Mouse (Mus musculus) neural tube, embryonic 11.5 days (tissue): ENCODE measurements around the gene Krt35. TPM values are rescaled to one million over a fixed set of nuclear protein-coding genes. Genes with fewer than 3 reads are reported as not detected.

ENCODE experiments used
- ATAC-seq: fragments of 200-750 bp; cut with Nextera tagmentation; 2 replicates; pipeline ENCODE4 v1.8.0; 2017; ENCODE audit warnings: moderate number of reproducible peaks, mild to moderate bottlenecking, moderate TSS enrichment, moderate library complexity; ENCODE audit not compliant: insufficient read depth, low FRiP score, low TSS enrichment
- DNase-seq: peaks from one replicate; pipeline ENCODE4 v3.0.0-alpha.2; 2015; ENCODE audit warnings: low spot score
- H3K27ac ChIP-seq: fragments of 300-500 bp; sonication (generic); 2 replicates; pipeline ENCODE4 v1.5.1; 2014; ENCODE audit warnings: low read depth, mild to moderate bottlenecking, low read length
- H3K27me3 ChIP-seq: fragments of 300-500 bp; sonication (generic); 2 replicates; pipeline ENCODE4 v1.6.1; 2014; ENCODE audit warnings: mild to moderate bottlenecking, low read length, mixed read lengths; ENCODE audit not compliant: control insufficient read depth, insufficient read depth
- H3K36me3 ChIP-seq: fragments of 300-500 bp; sonication (generic); 2 replicates; pipeline ENCODE4 v1.6.1; 2014; ENCODE audit warnings: mild to moderate bottlenecking, low read length, moderate library complexity, mixed read lengths; ENCODE audit not compliant: control insufficient read depth, insufficient read depth
- H3K4me1 ChIP-seq: fragments of 300-500 bp; sonication (generic); 2 replicates; pipeline ENCODE4 v1.6.1; 2014; ENCODE audit warnings: low read length, mixed read lengths; ENCODE audit not compliant: control insufficient read depth, insufficient read depth
- H3K4me2 ChIP-seq: fragments of 300-500 bp; sonication (generic); 2 replicates; pipeline ENCODE4 v1.6.1; 2014; ENCODE audit warnings: low read depth, mild to moderate bottlenecking, moderate library complexity
- H3K4me3 ChIP-seq: fragments of 300-500 bp; sonication (generic); 2 replicates; pipeline ENCODE4 v1.5.1; 2014; ENCODE audit warnings: low read depth, low read length
- H3K9ac ChIP-seq: fragments of 300-500 bp; sonication (generic); 2 replicates; pipeline ENCODE4 v1.6.1; 2014; ENCODE audit warnings: mild to moderate bottlenecking, low read length
- H3K9me3 ChIP-seq: fragments of 300-500 bp; sonication (generic); 2 replicates; pipeline ENCODE4 v1.6.1; 2016; ENCODE audit warnings: low read length; ENCODE audit not compliant: control insufficient read depth
- WGBS: fragments of 180-500 bp; shearing (Covaris S2); extraction: QIAGEN DNeasy Blood & Tissue Kit; methylation state at CpG from one replicate; pipeline ENCODE4 v1.1.7; 2014; 5-methylcytosine and 5-hydroxymethylcytosine counted together
- polyA plus RNA-seq: library from polyadenylated mRNA; unstranded; fragments of >200 nt; fragmentation: Nextera tagmentation; extraction: Ambion mirVana; gene quantifications from 2 replicates; pipeline ENCODE4 v1.2.1, GENCODE M21; 2014

Krt35 gene
- polyA plus RNA-seq, 1 experiment from 2014 or later = not detected

DNA sequence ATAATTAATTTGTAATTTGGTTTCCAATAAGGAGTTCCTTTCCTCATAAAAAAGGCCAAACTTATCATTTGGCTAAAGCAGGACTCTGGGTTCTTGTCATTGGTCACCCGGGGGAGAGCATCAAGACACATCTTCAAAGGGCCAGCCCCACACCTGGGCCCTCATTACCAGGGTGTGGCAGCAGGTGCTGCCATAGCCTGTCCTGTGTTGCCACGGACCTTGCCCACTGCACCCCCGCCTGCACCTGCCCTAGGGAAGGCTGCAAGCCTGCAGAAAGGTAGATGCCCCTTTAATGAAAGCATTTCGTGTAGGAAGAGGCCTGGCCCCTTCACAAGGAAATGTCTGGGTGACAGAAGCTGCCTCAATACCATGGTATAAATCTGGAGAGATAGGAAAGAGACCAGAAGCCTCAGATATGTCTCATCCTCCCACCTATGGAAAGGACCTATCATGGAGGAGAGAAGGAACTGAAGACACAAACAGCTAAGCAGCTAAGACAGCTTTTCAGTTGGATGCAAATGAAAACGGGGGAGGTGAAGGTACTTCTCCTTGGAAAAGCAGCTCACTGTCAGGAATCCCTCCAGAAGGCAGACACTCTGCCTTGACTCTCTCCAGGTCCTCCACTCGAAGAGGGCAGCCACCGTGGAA lies 7.5 kb downstream of the Krt35 start:
- H3K9me3 ChIP-seq = no peaks in the 10 kb centered on the region
- H3K27me3 ChIP-seq = no peaks in the 10 kb centered on the region
- no peak overlapping the region for H3K27ac ChIP-seq
- H3K4me1 ChIP-seq = no peaks in the 10 kb centered on the region
- no peak overlapping the region for H3K4me2 ChIP-seq
- ATAC-seq = no peak
- no peak overlapping the region for H3K4me3 ChIP-seq
- no peak for DNase-seq
- no peaks in the 10 kb centered on the region for H3K36me3 ChIP-seq
- 71% methylated on average over 7 of the region's 7 CpGs for WGBS
- H3K9ac ChIP-seq = no peak overlapping the region

DNA sequence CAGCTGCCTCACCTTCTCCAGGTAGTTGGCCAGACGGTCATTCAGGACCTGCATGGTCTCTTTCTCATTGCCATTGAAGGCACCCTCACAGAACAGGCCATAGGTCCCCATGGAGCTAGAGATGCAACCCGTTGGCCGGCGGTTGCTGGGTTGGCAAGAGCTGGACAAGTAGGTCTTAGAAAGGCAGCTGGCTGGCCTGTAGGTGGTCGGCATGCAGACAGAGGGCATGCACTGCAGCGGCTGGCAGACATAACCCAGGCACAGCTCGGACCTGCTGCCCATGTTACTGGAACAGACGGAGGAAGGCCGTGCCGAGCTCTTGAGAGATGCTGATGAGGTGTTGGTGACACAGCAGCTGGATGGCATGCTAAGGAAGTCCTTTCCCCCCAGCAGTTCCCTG lies 8.2 kb downstream of the Krt35 start, which contains the start of gene Krt32:
TSS of gene Krt32 (minus strand) at position 366 of the 400 bp plus-strand sequence.
- Histone ChIP-seq H3K9ac (no peak within 1 kb of the TSS), H3K27ac (no peak within 1 kb of the TSS), H3K4me3 (no peak within 1 kb of the TSS), H3K4me1 (no peaks in the 10 kb centered on the region), H3K4me2 (no peak within 1 kb of the TSS), H3K36me3 (no peaks in the 10 kb centered on the region), H3K27me3 (no peaks in the 10 kb centered on the region), H3K9me3 (no peaks in the 10 kb centered on the region)
- DNase-seq = no peak
- 91% methylated on average over 10 of the region's 10 CpGs for WGBS
- no peak for ATAC-seq

DNA sequence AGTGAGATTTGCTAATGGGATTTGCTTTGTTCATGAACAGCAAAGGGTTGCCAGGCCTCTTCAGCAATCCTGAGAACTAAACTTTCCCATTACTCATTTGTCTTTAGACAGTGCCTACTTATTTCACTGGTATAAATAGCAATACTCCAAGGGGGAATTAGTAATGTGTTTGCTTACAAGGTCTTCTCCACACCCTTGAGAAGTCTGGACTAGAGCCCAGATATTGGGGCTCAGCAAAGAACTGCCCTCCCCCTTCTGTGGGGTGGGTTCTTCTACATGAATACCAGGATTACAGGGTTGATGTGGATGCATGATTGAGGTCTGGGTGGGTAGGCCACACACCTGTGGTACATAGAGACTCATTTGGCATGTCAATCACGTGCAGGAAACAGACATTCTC lies 22.2 kb downstream of the Krt35 start:
- H3K36me3 ChIP-seq = no peaks in the 10 kb centered on the region
- H3K27ac ChIP-seq = no peak overlapping the region
- no peaks in the 10 kb centered on the region for H3K4me1 ChIP-seq
- 57% methylated on average over 1 of the region's 1 CpGs for WGBS
- no peak overlapping the region for H3K4me3 ChIP-seq
- no peaks in the 10 kb centered on the region for H3K9me3 ChIP-seq
- no peaks in the 10 kb centered on the region for H3K27me3 ChIP-seq
- DNase-seq = no peak
- no peak for ATAC-seq
- no peak overlapping the region for H3K9ac ChIP-seq
- no peak overlapping the region for H3K4me2 ChIP-seq

DNA sequence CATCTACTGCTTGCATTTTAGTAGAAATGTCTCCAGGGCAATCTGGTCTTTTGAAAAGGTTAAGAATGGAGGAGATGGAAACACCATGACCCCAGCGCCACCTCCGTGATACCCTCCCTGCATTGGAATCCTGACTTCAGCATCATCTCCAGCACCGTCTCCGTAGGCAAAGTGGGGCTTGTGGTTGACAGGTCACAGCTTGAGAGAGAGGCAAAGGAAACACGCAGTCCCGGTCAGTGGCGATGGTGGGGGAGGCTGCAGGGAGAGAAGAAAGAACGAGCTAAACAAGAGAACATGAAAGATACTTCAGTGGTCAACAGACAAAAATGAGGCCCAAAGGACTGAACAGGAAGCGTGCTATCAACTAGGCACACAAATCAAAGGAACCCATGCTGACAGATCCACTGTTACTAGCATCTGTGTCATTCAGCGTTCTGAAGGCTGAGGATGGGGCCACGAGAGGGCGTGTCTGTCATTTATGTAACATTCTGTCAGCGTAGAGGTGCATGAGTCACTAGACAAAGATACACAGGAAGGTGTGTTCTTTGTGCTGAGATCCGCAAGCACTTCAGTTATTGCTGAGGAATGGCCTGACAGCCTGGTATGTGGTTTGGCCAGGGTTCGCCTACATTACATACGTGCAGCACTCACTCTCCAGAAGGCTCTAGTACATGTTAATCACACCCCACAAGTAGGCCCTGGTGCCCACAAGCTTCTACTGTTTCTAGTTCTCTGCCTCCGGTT lies 28.6 kb downstream of the Krt35 start:
- no peak for ATAC-seq

DNA sequence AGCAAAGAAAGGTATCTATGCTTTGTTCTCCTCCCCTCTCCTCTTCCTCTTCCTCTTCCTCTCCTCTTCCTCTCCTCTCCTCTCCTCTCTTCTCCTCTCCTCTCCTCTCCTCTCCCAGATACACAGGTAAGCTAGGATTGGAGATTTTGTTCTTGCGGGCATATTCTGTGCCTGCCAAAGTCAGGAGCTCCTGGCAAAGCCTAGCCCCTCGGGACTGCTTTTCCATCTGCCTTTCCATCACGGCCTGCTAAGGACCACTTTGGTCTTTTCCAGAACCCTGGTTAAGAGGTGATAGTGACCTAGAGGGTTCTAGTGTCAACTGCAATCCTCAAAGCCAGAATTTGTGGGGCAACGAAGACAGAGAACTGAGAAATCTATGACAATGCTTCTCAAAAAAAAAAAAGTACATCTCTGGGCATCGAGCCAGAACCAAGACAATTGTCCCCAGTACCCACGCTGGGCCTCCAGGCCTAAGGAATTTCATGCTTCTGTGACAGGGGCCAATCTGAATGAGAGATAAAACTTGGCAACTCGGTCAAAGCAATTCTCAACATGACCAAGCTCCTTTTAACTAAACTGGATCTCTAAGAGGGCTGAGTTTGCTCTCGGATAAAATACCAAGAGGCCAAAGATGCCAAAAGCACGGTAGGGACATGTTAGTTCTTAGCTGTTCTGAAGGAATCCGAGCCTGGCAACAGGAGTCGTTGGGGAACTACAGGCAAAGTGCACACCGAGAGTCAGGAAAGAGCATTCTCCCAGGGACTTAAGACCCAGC lies 29.6 kb downstream of the Krt35 start:
- Histone ChIP-seq H3K4me2 (no peak overlapping the region), H3K9me3 (no peaks in the 10 kb centered on the region), H3K27me3 (no peaks in the 10 kb centered on the region), H3K36me3 (no peaks in the 10 kb centered on the region), H3K27ac (no peak overlapping the region), H3K9ac (no peak overlapping the region), H3K4me3 (no peak overlapping the region), H3K4me1 (no peaks in the 10 kb centered on the region)
- ATAC-seq = no peak
- no peak for DNase-seq
- 85% methylated on average over 12 of the region's 12 CpGs for WGBS

More for the DNA sequence above, 28.6 kb downstream of the Krt35 start:
- no peaks in the 10 kb centered on the region for H3K27me3 ChIP-seq
- H3K4me1 ChIP-seq = no peaks in the 10 kb centered on the region
- H3K9me3 ChIP-seq = no peaks in the 10 kb centered on the region
- no peak overlapping the region for H3K4me3 ChIP-seq
- 79% methylated on average over 17 of the region's 17 CpGs for WGBS
- no peak overlapping the region for H3K4me2 ChIP-seq
- DNase-seq = no peak
- no peaks in the 10 kb centered on the region for H3K36me3 ChIP-seq
- no peak overlapping the region for H3K9ac ChIP-seq
- no peak overlapping the region for H3K27ac ChIP-seq

DNA sequence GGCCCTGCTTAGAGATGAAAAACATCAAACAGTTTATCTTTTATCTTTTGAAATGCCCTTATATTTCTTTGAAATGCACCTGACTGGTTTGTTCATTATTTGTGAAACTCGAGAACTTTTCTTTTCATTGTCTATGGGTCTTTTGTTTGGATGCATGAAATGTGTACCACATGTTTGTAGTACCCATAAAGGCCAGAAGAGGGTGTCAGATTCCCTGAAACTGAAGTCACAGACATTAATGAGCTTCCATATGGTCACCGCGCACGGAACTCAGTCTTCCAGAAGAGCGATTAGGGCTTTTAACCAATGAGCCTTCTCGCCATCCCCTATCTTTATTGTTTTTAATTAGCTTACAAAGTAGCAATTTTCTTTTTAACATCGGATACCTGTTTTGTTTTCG lies 37.2 kb downstream of the Krt35 start:
- H3K4me1 ChIP-seq = no peaks in the 10 kb centered on the region
- no peaks in the 10 kb centered on the region for H3K9me3 ChIP-seq
- DNase-seq (no peak), ATAC-seq (no peak)
- H3K36me3 ChIP-seq = no peaks in the 10 kb centered on the region
- H3K4me3 ChIP-seq = no peak overlapping the region
- no peak overlapping the region for H3K9ac ChIP-seq
- H3K27me3 ChIP-seq = no peaks in the 10 kb centered on the region
- H3K27ac ChIP-seq = no peak overlapping the region
- H3K4me2 ChIP-seq = no peak overlapping the region
- 67% methylated on average over 8 of the region's 8 CpGs for WGBS

DNA sequence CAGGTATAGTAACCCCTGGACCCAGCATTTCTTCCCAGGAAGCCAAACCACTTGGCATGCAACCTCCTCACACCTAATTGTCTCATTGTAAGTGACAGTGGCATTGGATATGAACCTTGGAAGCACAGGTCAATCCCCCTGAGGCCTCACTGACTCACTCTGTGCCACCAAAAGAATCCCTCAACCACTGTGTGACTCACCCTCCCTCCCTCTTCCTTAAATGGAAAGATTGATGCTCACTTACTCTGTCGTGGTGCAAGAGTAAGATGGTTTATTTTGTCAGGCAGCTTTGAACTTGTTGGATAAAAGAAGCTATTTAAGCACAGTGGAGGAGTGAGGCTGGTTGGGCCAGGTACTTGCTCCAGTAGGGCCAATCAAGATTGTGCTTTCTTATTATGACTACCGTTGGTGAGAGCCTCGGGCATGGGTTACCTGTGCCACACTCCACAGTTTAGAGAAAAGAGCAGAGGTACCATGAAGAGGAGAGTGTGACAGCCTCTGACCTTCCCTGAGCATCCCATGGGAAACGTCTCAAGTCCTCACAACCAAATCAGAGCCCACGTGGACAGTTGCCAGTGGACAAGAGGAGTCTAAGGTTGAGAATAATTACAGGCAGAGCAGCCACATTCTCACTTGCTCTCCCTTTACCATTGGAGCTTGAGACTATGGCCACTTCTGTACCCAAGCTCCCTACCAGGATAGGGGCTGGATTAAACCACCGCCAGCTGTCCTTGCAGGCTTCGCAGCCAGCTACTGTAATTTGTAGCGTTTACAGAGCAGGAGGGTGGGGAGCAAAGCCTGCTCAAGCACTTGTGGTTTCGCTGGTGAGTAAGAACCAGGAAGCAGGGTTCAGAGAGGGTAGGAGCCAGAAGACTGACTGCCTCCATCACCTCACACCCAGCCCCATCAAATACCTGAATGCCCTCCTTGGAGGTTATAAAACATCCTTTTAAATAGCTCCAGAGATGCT lies 40.1 kb downstream of the Krt35 start:
- Histone ChIP-seq H3K27me3 (no peaks in the 10 kb centered on the region), H3K36me3 (no peaks in the 10 kb centered on the region), H3K9ac (no peak overlapping the region), H3K27ac (no peak overlapping the region), H3K4me1 (no peaks in the 10 kb centered on the region), H3K4me3 (no peak overlapping the region), H3K4me2 (no peak overlapping the region), H3K9me3 (no peaks in the 10 kb centered on the region)
- WGBS = 80% methylated on average over 9 of the region's 9 CpGs
- ATAC-seq (no peak), DNase-seq (no peak)

DNA sequence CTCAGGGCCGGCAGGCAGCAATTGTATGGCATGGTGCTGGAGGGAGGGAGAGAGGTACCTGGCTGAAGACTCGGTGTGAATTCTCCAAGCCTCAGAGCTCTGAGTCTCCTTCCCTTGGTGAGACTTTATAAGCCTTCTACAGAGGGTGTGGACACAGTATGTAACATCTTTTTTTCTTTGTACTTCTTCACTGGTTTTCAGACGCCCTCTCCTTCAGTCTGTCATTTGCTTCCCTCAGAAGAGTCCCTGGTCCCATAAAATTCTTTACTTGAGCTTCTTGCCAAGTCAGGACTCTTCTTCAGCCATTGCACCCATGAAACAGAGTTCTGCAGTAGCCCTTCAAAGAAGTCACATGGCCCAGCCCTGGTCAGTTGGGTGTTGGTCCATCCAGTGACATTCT lies 45.6 kb downstream of the Krt35 start, which contains the start of gene Krt31:
TSS of gene Krt31 (minus strand) at position 101 of the 400 bp plus-strand sequence.
- no peaks in the 10 kb centered on the region for H3K9me3 ChIP-seq
- WGBS = 68% methylated on average over 3 of the region's 3 CpGs

More for the DNA sequence above, 45.6 kb downstream of the Krt35 start, which contains the start of gene Krt31:
- Histone ChIP-seq H3K4me3 (no peak within 1 kb of the TSS), H3K36me3 (no peaks in the 10 kb centered on the region), H3K27me3 (no peaks in the 10 kb centered on the region), H3K9ac (no peak within 1 kb of the TSS), H3K4me1 (no peaks in the 10 kb centered on the region), H3K4me2 (no peak within 1 kb of the TSS), H3K27ac (no peak within 1 kb of the TSS)
- ATAC-seq (no peak), DNase-seq (no peak)
